Mouse (Mus musculus): ENCODE data around the gene Zmym1. TPM values are rescaled to one million over a fixed set of nuclear protein-coding genes. Genes with fewer than 3 reads are reported as not detected.
A peak's percentile ranks its signal among the peaks of the same experiment; 100 is the strongest.

Zmym1 gene
- polyA plus RNA-seq, 1 experiment, result not detected

GRCm38 (mm10) chr4:127037908-127038827 is 22.8 kb downstream of the Zmym1 start:
- no peak overlapping the region for H3K4me3 ChIP-seq (ENCODE audit: insufficient read depth, low read depth, low read length)
- TF ChIP-seq POLR2A (IDR thresholded peaks at IDR 0.05; ENCODE audit: insufficient read depth, low read depth, low read length) (no peak), CTCF (IDR thresholded peaks at IDR 0.05; ENCODE audit: insufficient read depth, low read depth, low read length) (no peak)
- H3K4me1 ChIP-seq (ENCODE audit: control insufficient read depth, insufficient read depth, low read length), result 0 out of 2 replicates have a peak, but pooled peaks cover 2% of the 10 kb centered on the region
- WGBS, result 76% methylated on average over 8 of the region's 8 CpGs
- no peak overlapping the region for H3K27ac ChIP-seq (ENCODE audit: insufficient read depth, low read depth, low read length)

- H3K4me3 ChIP-seq (ENCODE audit: insufficient read depth, low read depth, low read length), result no peak overlapping the region
- H3K27ac ChIP-seq (ENCODE audit: insufficient read depth, low read depth, low read length), result no peak overlapping the region
- TF ChIP-seq POLR2A (IDR thresholded peaks at IDR 0.05; ENCODE audit: insufficient read depth, low read depth, low read length), result no peak
- TF ChIP-seq CTCF (IDR thresholded peaks at IDR 0.05; ENCODE audit: insufficient read depth, low read depth, low read length), result no peak
- 0 out of 2 replicates have a peak, but pooled peaks cover 2% of the 10 kb centered on the region for H3K4me1 ChIP-seq (ENCODE audit: control insufficient read depth, insufficient read depth, low read length)
- WGBS, result 85% methylated on average over 3 of the region's 3 CpGs
These were observed 23.8 kb downstream of the Zmym1 start for GRCm38 (mm10) chr4:127037158-127037557.

DNA sequence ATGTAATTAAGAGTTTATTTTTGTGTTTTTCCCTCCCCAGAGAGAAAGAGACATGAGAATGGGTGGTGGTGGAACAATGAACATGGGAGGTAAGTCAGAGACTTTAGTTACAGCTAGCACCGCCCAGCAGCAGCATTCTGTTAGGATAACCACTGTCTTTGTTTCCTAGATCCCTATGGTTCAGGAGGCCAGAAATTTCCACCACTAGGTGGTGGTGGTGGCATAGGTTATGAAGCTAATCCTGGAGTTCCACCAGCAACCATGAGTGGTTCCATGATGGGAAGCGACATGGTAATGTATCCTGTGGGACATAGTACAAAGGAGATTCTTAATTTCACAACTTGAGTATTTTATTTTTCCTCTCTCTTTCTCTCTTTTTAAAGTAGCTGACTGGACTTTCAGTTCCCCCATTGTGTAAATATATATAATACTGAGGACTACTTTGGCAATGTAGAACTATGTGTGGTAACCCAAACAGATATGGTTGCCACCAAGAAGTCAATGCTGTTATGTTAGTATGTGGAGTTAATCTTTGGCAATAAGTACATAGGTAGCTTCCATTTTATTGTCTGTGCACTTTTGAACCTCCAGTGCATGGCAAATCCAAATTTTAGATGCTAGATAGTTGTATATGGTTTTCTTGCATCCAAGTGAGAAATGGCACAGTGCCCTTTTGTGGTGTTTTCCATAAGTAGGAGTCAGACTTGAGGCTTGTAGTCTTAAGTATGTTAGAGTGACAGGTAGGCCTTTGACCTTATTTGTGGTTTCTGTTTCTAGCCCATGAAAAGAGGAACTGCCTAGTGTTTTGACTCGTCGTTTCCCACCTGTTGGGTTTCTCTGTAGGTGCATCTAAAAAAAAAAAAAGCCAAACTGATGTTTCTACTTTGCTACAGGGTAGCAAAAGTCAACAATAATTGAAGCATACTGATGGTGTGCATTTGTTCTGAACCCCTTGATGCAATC is 33.4 kb downstream of the Zmym1 start:
- Histone ChIP-seq H3K4me1 (ENCODE audit: control insufficient read depth, insufficient read depth, low read length) (no peaks in the 10 kb centered on the region), H3K27ac (ENCODE audit: insufficient read depth, low read depth, low read length) (no peak overlapping the region), H3K4me3 (ENCODE audit: insufficient read depth, low read depth, low read length) (no peak overlapping the region)
- TF ChIP-seq CTCF (IDR thresholded peaks at IDR 0.05; ENCODE audit: insufficient read depth, low read depth, low read length), result no peak
- 37% methylated on average over 4 of the region's 4 CpGs for WGBS

- no peak for TF ChIP-seq CTCF (IDR thresholded peaks at IDR 0.05; ENCODE audit: insufficient read depth, low read depth, low read length)
- no peak for TF ChIP-seq POLR2A (IDR thresholded peaks at IDR 0.05; ENCODE audit: insufficient read depth, low read depth, low read length)
- H3K27ac ChIP-seq (ENCODE audit: insufficient read depth, low read depth, low read length), result no peak overlapping the region
- no peaks in the 10 kb centered on the region for H3K4me1 ChIP-seq (ENCODE audit: control insufficient read depth, insufficient read depth, low read length)
- no peak overlapping the region for H3K4me3 ChIP-seq (ENCODE audit: insufficient read depth, low read depth, low read length)
- WGBS, result 56% methylated on average over 4 of the region's 4 CpGs
These were observed 34.1 kb downstream of the Zmym1 start for GRCm38 (mm10) chr4:127026826-127027225.

DNA sequence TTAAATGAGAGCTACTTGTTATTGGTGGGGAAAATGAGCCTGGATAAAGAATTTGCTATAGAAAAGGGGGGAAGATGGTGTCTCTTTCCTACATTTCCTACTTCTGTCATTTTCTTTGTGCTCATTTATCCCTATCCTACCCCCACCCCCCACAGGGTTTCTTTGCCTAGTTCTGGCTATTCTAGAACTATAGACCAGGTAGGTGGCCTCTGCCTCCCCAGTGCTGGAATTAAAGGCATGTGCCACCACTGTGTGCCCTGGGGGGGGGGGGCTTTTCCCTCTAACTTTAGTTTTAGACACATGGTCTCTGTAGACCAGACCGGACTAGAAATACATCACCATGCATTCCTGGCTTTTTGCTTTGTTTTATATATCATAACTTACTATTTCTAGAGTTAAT is 36.7 kb downstream of the Zmym1 start:
- no peak overlapping the region for H3K27ac ChIP-seq (ENCODE audit: insufficient read depth, low read depth, low read length)
- H3K4me3 ChIP-seq (ENCODE audit: insufficient read depth, low read depth, low read length), result peak overlapping the region; percentile 39
- 0 out of 2 replicates have a peak, but pooled peaks cover 2% of the 10 kb centered on the region for H3K4me1 ChIP-seq (ENCODE audit: control insufficient read depth, insufficient read depth, low read length)
- TF ChIP-seq POLR2A (IDR thresholded peaks at IDR 0.05; ENCODE audit: insufficient read depth, low read depth, low read length) (no peak), CTCF (IDR thresholded peaks at IDR 0.05; ENCODE audit: insufficient read depth, low read depth, low read length) (no peak)
- WGBS, result 0% methylated on average over 1 of the region's 1 CpGs

DNA sequence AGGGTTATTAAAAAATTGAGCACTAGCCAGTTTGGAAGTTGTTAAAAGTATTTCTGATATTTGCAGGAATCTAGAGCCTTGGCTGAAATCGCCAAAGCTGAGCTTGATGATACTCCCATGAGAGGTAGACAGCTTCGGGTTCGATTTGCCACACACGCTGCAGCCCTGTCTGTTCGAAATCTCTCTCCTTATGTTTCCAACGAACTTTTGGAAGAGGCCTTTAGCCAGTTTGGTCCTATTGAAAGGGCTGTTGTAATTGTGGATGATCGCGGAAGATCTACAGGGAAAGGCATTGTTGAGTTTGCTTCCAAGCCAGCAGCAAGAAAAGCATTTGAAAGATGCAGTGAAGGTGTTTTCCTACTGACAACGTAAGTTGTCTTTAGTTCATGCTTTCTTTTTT is 37.8 kb downstream of the Zmym1 start:
- peak overlapping the region; percentile 98 for H3K4me3 ChIP-seq (ENCODE audit: insufficient read depth, low read depth, low read length)
- H3K4me1 ChIP-seq (ENCODE audit: control insufficient read depth, insufficient read depth, low read length), result 0 out of 2 replicates have a peak, but pooled peaks cover 2% of the 10 kb centered on the region
- TF ChIP-seq CTCF (IDR thresholded peaks at IDR 0.05; ENCODE audit: insufficient read depth, low read depth, low read length) (no peak), POLR2A (IDR thresholded peaks at IDR 0.05; ENCODE audit: insufficient read depth, low read depth, low read length) (no peak)
- no peak overlapping the region for H3K27ac ChIP-seq (ENCODE audit: insufficient read depth, low read depth, low read length)
- WGBS, result 0% methylated on average over 9 of the region's 9 CpGs

GRCm38 (mm10) chr4:127021989-127022626 is 38.8 kb downstream of the Zmym1 start:
- Histone ChIP-seq H3K27ac (ENCODE audit: insufficient read depth, low read depth, low read length) (peak overlapping the region; percentile 97), H3K4me3 (ENCODE audit: insufficient read depth, low read depth, low read length) (peak overlapping the region; percentile 98), H3K4me1 (ENCODE audit: control insufficient read depth, insufficient read depth, low read length) (0 out of 2 replicates have a peak, but pooled peaks cover 2% of the 10 kb centered on the region)
- no peak for TF ChIP-seq CTCF (IDR thresholded peaks at IDR 0.05; ENCODE audit: insufficient read depth, low read depth, low read length)
- peak; percentile 16; the same call in 1 of the 2 replicates for TF ChIP-seq POLR2A (IDR thresholded peaks at IDR 0.05; ENCODE audit: insufficient read depth, low read depth, low read length)
- under 1% methylated on average over 53 of the region's 53 CpGs for WGBS

DNA sequence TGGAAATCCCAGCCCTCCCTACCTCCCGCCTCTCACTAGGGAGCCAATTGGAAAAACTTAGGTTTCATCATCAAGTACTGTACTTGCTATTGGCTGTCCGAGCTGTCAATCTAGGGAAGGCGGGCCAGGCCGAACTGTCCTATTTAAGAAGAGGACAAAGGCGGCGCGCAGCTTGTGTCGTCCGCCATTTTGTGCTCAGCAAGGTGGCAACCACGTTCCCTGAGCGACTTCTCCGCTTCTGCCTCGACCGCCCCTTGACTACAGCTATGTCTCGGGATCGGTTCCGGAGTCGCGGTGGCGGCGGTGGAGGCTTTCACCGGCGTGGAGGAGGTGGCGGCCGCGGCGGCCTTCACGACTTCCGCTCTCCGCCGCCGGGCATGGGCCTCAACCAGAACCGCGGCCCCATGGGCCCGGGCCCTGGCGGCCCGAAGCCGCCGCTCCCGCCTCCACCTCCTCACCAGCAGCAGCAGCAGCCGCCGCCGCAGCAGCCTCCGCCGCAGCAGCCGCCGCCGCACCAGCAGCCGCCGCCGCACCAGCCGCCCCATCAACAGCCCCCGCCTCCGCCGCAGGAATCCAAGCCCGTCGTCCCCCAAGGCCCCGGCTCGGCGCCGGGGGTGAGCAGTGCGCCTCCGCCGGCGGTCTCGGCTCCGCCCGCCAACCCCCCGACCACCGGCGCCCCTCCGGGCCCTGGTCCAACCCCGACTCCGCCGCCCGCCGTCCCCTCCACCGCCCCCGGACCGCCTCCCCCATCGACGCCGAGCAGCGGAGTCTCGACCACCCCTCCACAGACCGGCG is 39.6 kb downstream of the Zmym1 start, which contains the start of gene Sfpq:
Gene Sfpq (plus strand): TSS at position 174 of the 795 bp plus-strand sequence.
- Histone ChIP-seq H3K4me3 (ENCODE audit: insufficient read depth, low read depth, low read length) (peak within 1 kb of the TSS; percentile 98), H3K4me1 (ENCODE audit: control insufficient read depth, insufficient read depth, low read length) (0 out of 2 replicates have a peak, but pooled peaks cover 2% of the 10 kb centered on the region), H3K27ac (ENCODE audit: insufficient read depth, low read depth, low read length) (peak within 1 kb of the TSS; percentile 97)
- TF ChIP-seq POLR2A (IDR thresholded peaks at IDR 0.05; ENCODE audit: insufficient read depth, low read depth, low read length), result peak; percentile 97
- TF ChIP-seq CTCF (IDR thresholded peaks at IDR 0.05; ENCODE audit: insufficient read depth, low read depth, low read length), result no peak
- WGBS, result under 1% methylated on average over 86 of the region's 87 CpGs

Data from olfactory bulb, adult 2 months (tissue).